Mouse (Mus musculus) testis, adult 2 months (tissue): ENCODE measurements at regions not wholly inside any gene's neighbourhood (a gene's known extent, or its start where the extent isn't known, plus 50 kb on each side); places are given as distances from the start of the nearest gene placed in this dataset.

ENCODE experiments used
- CTCF ChIP-seq: fragments of 200-500 bp; IDR thresholded peaks from 2 replicates; pipeline ENCODE4 v1.5.1; 2012; ENCODE audit warnings: low read depth, mild to moderate bottlenecking, inconsistent platforms, low read length, moderate library complexity; ENCODE audit not compliant: control insufficient read depth, insufficient read depth, insufficient replicate concordance
- POLR2A ChIP-seq: fragments of 200-500 bp; IDR thresholded peaks from 2 replicates; pipeline ENCODE4 v1.6.1; 2012; ENCODE audit warnings: low read depth, mild to moderate bottlenecking, inconsistent platforms, low read length, moderate library complexity; ENCODE audit not compliant: control insufficient read depth

DNA sequence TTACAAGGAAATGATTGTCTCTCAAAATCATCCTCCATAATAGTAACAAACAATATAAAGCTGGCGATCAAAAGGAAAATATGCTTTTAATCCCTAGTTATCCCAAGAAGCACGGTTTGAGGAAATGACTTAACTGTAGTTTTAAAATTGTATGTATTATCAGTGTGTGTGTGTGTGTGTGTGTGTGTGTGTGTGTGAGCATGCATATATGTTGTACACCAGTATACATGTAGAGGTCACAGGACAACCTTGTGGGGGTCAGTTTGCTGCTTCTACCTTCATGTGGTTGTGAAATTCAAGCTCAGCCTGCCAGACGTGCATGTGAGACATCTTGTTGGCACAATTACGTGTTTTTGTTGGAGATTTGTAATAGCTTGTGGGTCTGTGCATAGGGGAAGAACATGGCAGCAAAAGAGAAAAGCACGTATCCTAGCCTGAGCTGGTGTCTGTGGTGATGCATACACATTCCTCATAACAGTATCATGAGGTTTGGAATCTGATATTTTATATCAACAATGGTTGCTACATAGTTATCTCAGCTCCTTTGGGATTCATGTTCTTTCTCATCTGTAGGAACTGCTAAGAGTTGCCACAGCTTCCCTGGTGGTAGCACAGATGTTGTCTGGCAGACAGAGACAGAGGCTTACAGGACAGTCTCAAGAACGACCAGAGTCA is 622.4 kb downstream of the Kcnj2 start:
- TF ChIP-seq POLR2A: no peak
- no peak for TF ChIP-seq CTCF
